Mouse (Mus musculus) layer of hippocampus, adult 9-10 months (tissue): ENCODE measurements around the gene Ednra.

Source experiments
- DNase-seq: peaks from one replicate; pipeline ENCODE4 v3.0.0; 2022; ENCODE audit warnings: low spot score

The Ednra gene

GRCm38 (mm10) chr8:77724046-77724930 lies at the start of gene Ednra:
Ednra (minus strand) TSS chr8:77724464.
- no peak for DNase-seq

- no peak for DNase-seq
Observed at GRCm38 (mm10) chr8:77773831-77774230, 49.6 kb upstream of the Ednra start.

GRCm38 (mm10) chr8:77773256-77773655 lies 49.0 kb upstream of the Ednra start:
- DNase-seq, result no peak

GRCm38 (mm10) chr8:77772210-77772886 lies 48.1 kb upstream of the Ednra start:
- no peak for DNase-seq

GRCm38 (mm10) chr8:77770966-77771365 lies 46.7 kb upstream of the Ednra start:
- DNase-seq, result peak; percentile 6

- no peak for DNase-seq
Observed at GRCm38 (mm10) chr8:77768916-77769315, 44.7 kb upstream of the Ednra start.

- no peak for DNase-seq
Observed at GRCm38 (mm10) chr8:77764253-77764652, 40.0 kb upstream of the Ednra start.

- DNase-seq, result no peak
Observed at GRCm38 (mm10) chr8:77762967-77763366, 38.7 kb upstream of the Ednra start.

GRCm38 (mm10) chr8:77755441-77755840 lies 31.2 kb upstream of the Ednra start:
- DNase-seq, result no peak

- DNase-seq, result no peak
Observed at GRCm38 (mm10) chr8:77753796-77754195, 29.5 kb upstream of the Ednra start.

- no peak for DNase-seq
Observed at GRCm38 (mm10) chr8:77752041-77752440, 27.8 kb upstream of the Ednra start.

GRCm38 (mm10) chr8:77750407-77750806 lies 26.1 kb upstream of the Ednra start:
- no peak for DNase-seq

GRCm38 (mm10) chr8:77744476-77744875 lies 20.2 kb upstream of the Ednra start:
- DNase-seq, result no peak

- DNase-seq, result no peak
Observed at GRCm38 (mm10) chr8:77742395-77742794, 18.1 kb upstream of the Ednra start.

GRCm38 (mm10) chr8:77741050-77741777 lies 16.9 kb upstream of the Ednra start:
- DNase-seq, result peak; percentile 3

- no peak for DNase-seq
Observed at GRCm38 (mm10) chr8:77738419-77738818, 14.2 kb upstream of the Ednra start.

GRCm38 (mm10) chr8:77737327-77737726 lies 13.1 kb upstream of the Ednra start:
- DNase-seq, result no peak

GRCm38 (mm10) chr8:77733792-77734191 lies 9.5 kb upstream of the Ednra start:
- DNase-seq, result no peak

GRCm38 (mm10) chr8:77732964-77733363 lies 8.7 kb upstream of the Ednra start:
- no peak for DNase-seq

- no peak for DNase-seq
Observed at GRCm38 (mm10) chr8:77725406-77725805, 1.1 kb upstream of the Ednra start.

GRCm38 (mm10) chr8:77723534-77724045 lies 674 bp downstream of the Ednra start:
- no peak for DNase-seq

- no peak for DNase-seq
Observed at GRCm38 (mm10) chr8:77723018-77723417, 1.2 kb downstream of the Ednra start.
